Mouse (Mus musculus) stomach, embryonic 14.5 days (tissue): ENCODE data around the gene 1500009L16Rik. TPM values are rescaled to one million over a fixed set of nuclear protein-coding genes. Genes with fewer than 3 reads are reported as not detected.

ENCODE experiments used
- ATAC-seq: fragments of 200-750 bp; cut with Nextera tagmentation; 2 replicates; pipeline ENCODE4 v1.8.0; 2017; ENCODE audit warnings: low read depth, moderate TSS enrichment; ENCODE audit not compliant: insufficient number of reproducible peaks, insufficient read depth, low FRiP score
- H3K27ac ChIP-seq: fragments of 300-500 bp; sonication (generic); 2 replicates; pipeline ENCODE4 v1.5.1; 2014; ENCODE audit warnings: mild to moderate bottlenecking, low read length, moderate library complexity, mixed read lengths
- H3K27me3 ChIP-seq: fragments of 300-500 bp; sonication (generic); 2 replicates; pipeline ENCODE4 v1.6.1; 2014; ENCODE audit warnings: low read length, control low read depth, mixed read lengths; ENCODE audit not compliant: control insufficient read depth, insufficient read depth
- H3K36me3 ChIP-seq: fragments of 300-500 bp; sonication (generic); 2 replicates; pipeline ENCODE4 v1.6.1; 2014; ENCODE audit warnings: mild to moderate bottlenecking, control low read depth, low read length, moderate library complexity, mixed read lengths; ENCODE audit not compliant: control insufficient read depth, insufficient read depth
- H3K4me1 ChIP-seq: fragments of 300-500 bp; sonication (generic); 2 replicates; pipeline ENCODE4 v1.6.1; 2014; ENCODE audit warnings: low read length, control low read depth, mixed read lengths; ENCODE audit not compliant: control insufficient read depth, insufficient read depth
- H3K4me2 ChIP-seq: fragments of 300-500 bp; sonication (generic); replicated peaks from 2 replicates; pipeline ENCODE4 v1.6.1; 2014; ENCODE audit warnings: low read depth, low read length, control low read depth
- H3K4me3 ChIP-seq: fragments of 300-500 bp; sonication (generic); 2 replicates; pipeline ENCODE4 v1.5.1; 2014; ENCODE audit warnings: low read depth, low read length, control low read depth
- H3K9ac ChIP-seq: fragments of 300-500 bp; sonication (generic); replicated peaks from 2 replicates; pipeline ENCODE4 v1.6.1; 2014; ENCODE audit warnings: low read depth, mild to moderate bottlenecking, control low read depth, low read length, moderate library complexity, mixed read lengths
- H3K9me3 ChIP-seq: fragments of 300-500 bp; sonication (generic); 2 replicates; pipeline ENCODE4 v1.6.1; 2016; ENCODE audit warnings: low read depth, low read length, control low read depth; ENCODE audit not compliant: control insufficient read depth
- whole genome bisulfite sequencing: fragments of 180-500 bp; shearing (Covaris S2); extraction: QIAGEN DNeasy Blood & Tissue Kit; methylation state at CpG from one replicate; pipeline ENCODE4 v1.1.7; 2014; 5-methylcytosine and 5-hydroxymethylcytosine counted together
- polyA plus RNA-seq: library from polyadenylated mRNA; unstranded; fragments of >200 nt; fragmentation: Nextera tagmentation; extraction: Ambion mirVana; gene quantifications from 2 replicates; pipeline ENCODE4 v1.2.1, GENCODE M21; 2014

Gene 1500009L16Rik
- polyA plus RNA-seq, 1 experiment from 2014 or later: 37.5 TPM

- Histone ChIP-seq H3K4me1 (peaks cover 14% of the 10 kb centered on the region), H3K27ac (no peak overlapping the region), H3K4me3 (no peak overlapping the region), H3K9ac (no peak overlapping the region), H3K4me2 (no peak overlapping the region), H3K9me3 (no peaks in the 10 kb centered on the region), H3K36me3 (no peaks in the 10 kb centered on the region), H3K27me3 (no peaks in the 10 kb centered on the region)
- 74% methylated on average over 6 of the region's 6 CpGs for WGBS
- no peak for ATAC-seq
These were observed 81.4 kb downstream of the 1500009L16Rik start for GRCm38 (mm10) chr10:83804021-83804420.

GRCm38 (mm10) chr10:83805201-83805718 lies 82.6 kb downstream of the 1500009L16Rik start:
- peak; percentile 88 for ATAC-seq
- Histone ChIP-seq H3K9me3 (no peaks in the 10 kb centered on the region), H3K36me3 (no peaks in the 10 kb centered on the region), H3K4me1 (peaks cover 14% of the 10 kb centered on the region), H3K27ac (peak overlapping the region; percentile 48; the same call in 1 of the 2 replicates), H3K4me3 (no peak overlapping the region), H3K27me3 (no peaks in the 10 kb centered on the region), H3K4me2 (no peak overlapping the region; the same call in 1 of the 2 replicates), H3K9ac (no peak overlapping the region)
- WGBS: 9% methylated on average over 11 of the region's 11 CpGs

- WGBS: 74% methylated on average over 8 of the region's 8 CpGs
- Histone ChIP-seq H3K9me3 (no peaks in the 10 kb centered on the region), H3K4me3 (no peak overlapping the region), H3K36me3 (no peaks in the 10 kb centered on the region), H3K27me3 (no peaks in the 10 kb centered on the region), H3K4me2 (no peak overlapping the region), H3K27ac (no peak overlapping the region), H3K4me1 (peaks cover 14% of the 10 kb centered on the region), H3K9ac (no peak overlapping the region)
- no peak for ATAC-seq
These were observed 84.6 kb downstream of the 1500009L16Rik start for GRCm38 (mm10) chr10:83807251-83807650.

Other genes with a start within 250 kb of the 1500009L16Rik start
- gene Aldh1l2, start 188.7 kb upstream of the 1500009L16Rik start, polyA plus RNA-seq: 2.2 and 2.3 TPM in 2 replicates
- gene Washc4, start 179.1 kb upstream of the 1500009L16Rik start, polyA plus RNA-seq: 36.1 and 42.7 TPM in 2 replicates
- 54.0 and 64.6 TPM in 2 replicates for gene Appl2, start 74.1 kb upstream of the 1500009L16Rik start, polyA plus RNA-seq